Mouse (Mus musculus): ENCODE measurements around the gene 1700013G24Rik.
"Not testable (repeated sequence)": the region's sequence is repeated elsewhere in the genome, so short reads cannot be mapped to it uniquely, and the experiment has no call there.

1700013G24Rik gene

DNA sequence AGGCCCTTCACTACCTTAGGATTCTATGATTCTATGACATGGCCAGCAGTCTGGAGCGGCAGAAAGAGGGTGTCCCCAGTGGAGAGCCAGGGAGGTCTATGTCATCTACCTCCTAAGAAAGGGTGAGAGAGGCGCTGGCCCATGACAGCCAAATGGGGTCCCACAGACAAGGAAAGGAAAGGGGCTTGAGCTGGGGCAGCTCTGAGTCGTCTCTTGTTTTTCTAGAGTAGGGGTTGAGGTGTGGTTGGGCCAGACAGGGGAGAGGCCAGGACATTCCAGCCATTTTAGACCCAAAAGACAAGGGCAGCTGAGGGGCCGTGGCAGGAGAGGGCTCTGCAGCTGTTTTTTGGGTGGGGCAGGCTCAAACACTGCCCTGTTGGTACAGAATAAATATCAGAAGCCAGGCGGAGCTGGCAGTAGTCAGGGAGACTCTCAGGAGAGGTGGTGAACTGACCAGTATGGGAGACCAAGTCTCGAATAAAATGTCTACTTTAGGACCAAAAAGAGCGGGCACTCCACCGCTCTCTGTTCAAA is at the start of gene 1700013G24Rik:
TSS of gene 1700013G24Rik (plus strand) at position 51 of the 534 bp plus-strand sequence.
- no peak for DNase-seq

DNA sequence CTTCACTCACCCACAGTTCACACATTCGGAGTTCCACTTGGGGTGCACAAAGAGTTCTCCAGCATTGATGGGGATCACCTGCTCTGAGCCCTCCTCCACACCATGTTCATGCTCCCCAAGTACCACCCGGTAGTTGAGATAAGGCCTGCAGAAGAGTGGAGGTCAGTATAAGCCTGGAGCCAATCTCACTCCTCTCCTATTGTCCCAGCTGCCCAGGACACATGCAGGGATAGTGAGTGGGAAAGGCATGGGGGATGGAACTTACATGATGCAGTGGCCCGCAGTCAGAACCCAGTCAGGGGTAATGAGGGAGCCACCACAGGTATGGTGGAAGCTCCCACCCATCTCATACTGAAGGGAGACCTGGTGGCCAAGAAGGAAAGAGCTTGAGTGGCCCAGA is 47.5 kb upstream of the 1700013G24Rik start:
- DNase-seq, result no peak

DNA sequence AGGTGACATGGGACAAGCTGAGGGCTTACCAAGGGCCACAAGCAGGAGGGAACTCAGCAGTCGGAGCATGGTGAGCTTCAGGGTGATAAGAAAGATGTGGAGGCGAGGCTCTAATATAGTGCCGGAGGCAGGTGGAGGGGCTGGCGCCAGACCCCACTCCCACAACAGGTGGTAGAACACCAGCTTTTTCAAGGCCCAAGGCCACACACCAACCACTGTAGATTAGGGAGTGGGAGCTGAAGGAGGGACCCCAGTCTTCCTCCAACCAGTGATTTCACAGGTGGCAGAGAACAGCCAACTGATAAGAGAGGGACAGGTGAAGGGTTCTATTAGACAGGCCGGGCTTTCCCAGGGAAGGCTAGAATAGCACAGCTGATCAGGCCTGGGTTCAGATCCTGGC is 43.4 kb upstream of the 1700013G24Rik start, which contains the start of gene Cela3a:
TSS of gene Cela3a (minus strand) at position 101 of the 400 bp plus-strand sequence.
- DNase-seq, result no peak

DNA sequence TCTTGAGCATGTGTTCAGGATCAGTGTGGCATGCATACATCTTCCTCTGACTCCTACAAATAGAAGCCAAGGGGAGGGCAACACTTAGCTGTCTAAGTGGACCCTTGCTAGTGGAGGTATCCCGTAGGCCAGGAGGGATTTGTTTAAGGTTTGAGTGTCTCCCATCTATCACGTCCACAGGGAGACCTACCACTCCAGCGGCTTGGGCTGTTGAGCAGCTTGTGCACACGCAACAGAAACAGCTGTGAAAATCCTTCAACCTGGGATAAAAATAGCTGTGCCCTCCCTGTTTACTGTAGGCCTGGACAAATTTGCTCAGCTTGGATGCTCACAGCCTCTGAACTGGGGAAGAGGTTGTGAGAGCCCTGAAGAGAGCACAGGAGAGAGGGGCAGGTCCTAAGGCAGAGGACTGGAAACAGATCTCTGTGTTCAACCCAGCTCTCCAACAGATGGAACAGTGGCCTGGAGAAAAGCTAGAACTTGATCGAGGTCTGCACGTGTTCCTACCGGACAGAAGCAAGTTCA is 40.8 kb upstream of the 1700013G24Rik start:
- not testable (repeated sequence) for DNase-seq

DNA sequence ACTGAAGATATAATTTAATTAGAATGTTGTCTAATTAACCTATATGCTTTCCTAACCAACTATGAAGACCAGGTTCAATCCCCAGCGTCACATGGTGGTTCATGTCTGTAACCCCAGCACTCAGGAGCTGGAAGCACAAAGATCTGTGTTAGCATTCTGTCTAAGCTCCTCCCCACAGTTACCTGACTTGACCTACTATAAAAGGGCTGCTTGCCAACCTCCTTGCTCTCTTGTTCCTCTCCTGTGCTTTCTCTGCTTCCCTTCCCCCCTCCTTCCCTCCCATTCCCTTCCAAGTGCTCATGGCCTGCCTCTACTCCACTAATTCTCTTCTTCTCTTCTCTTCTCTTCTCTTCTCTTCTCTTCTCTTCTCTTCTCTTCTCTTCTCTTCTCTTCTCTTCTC is 38.1 kb upstream of the 1700013G24Rik start:
- no peak for DNase-seq

DNA sequence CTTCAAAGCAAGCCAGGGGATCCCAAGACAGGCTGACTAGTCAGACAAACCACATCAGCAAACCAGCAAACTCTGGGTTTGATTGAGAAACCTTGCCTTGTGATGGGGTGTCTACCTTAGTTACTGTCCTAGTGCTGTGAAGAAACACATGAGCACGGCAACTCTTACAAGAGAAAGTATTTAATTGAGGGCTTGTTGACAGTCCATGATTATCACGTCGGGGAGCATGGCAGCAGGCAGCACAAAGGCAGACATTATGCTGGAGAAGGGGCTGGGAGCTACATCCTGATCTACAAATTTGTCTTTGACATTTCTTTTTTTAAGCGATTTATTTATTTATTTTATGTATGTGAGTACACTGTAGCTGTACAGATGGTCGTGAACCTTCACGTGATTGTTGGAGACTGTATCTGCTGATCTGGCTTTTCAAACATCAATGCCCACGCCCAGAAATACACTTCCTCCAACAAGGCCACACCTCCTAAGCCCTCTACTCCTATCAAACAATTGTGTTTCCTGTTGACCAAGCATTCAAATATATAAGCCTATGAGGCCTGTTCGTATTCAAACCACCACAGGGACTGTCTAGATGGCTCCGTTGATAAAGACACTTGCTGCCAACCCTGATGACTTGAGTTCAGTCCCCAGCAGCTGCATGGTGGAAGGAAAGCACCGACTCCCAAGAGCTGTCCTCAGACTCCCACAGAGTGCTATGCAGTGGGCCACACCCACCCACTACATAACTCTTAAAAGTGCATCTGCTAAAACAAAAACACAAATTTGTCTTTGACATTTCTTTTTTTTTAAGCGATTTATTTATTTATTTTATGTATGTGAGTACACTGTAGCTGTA is 35.1 kb upstream of the 1700013G24Rik start:
- no peak for DNase-seq

DNA sequence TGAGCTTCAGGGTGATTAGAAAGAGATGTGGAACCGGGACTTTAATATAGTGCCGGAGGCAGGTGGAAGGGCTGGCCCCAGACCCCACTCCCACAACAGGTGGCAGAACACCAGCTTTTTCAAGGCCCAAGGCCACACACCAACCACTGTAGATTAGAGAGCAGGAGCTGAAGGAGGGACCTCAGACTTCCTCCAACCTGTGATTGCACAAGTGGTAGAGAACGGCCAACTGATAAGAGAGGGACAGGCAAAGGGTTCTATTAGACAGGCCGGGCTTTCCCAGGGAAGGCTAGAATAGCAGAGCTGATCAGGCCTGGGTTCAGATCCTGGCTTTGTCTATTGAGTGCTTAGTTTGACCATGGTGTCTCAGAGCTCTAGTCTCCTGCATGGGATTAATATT is 22.6 kb upstream of the 1700013G24Rik start, which contains the start of gene Cela3b:
TSS of gene Cela3b (minus strand) at position 39 of the 400 bp plus-strand sequence.
- DNase-seq, result no peak

DNA sequence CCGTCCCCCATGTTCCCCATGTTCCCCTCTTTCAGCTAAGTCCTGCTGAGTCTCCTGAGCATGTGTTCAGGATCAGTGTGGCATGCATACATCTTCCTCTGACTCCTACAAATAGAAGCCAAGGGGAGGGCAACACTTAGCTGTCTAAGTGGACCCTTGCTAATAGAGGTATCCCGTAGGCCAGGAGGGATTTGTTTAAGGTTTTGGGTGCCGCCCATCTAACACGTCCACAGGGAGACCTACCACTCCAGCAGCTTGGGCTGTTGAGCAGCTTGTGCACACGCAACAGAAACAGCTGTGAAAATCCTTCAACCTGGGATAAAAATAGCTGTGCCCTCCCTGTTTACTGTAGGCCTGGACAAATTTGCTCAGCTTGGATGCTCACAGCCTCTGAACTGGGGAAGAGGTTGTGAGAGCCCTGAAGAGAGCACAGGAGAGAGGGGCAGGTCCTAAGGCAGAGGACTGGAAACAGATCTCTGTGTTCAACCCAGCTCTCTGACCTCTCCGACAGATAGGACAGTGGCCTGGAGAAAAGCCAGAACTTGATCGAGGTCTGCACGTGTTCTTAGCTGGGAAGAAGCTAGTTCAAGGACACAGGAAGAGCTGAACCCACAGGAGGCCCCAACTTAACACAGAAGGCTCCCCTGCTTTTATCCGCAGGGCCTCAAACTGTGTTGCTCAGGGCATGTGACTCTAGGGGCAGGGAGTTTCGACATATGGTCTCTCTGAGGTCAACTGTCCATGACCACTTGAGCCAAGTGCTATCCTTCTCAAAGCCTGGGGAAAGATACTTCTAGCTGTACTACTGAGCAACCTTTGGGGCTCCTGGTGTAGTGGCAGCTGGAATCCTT is 20.2 kb upstream of the 1700013G24Rik start:
- DNase-seq, result not testable (repeated sequence)

DNA sequence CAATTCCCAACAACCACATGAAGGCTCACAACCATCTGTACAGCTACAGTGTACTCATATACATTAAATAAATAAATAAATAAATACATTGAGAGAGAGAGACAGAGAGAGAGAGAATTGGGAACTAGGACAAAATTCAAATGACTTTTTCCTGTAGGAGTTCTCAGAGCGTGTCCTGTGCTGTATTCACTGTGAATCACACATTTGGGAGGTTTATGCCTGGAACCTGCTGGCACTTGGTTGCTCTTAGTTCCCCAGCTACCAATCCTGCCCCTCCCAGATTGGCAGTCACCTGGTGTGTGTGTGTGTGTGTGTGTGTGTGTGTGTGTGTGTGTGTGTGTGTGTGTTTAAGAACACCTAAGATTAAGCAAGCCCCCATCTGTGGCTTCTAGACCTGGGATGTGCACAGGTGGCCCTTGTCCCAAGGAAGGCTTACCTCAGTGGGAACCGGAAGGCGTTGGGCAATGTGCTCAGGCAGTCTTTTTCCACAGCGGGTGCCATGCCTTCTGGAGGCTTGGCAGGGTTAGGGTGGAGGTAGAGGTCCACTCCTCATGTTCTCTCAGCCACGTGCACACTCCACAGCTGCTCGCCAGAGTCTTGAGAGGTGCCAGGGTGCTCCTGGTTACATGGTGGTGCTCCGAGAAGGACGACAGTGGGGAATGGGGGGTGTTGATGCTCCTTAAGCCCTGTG is 16.0 kb upstream of the 1700013G24Rik start:
- no peak for DNase-seq

DNA sequence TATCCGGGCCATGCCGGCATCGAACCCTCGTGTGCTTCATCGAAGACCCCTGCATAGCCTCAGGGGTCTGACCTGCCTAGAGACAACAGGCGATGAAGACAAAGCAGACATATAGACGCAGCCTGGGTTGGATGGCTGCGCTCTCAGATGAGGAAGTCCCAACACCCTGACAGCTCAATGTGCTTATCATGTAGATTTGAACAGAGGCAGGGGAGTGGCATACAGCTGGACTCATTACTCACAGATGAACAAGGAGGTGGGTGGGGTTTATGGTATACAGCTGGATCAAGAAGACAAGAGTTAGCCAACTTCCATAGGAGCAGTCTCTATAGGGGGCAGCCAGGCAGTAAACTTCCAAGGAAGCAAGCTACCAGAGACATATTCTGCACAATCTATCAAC is 14.2 kb upstream of the 1700013G24Rik start:
- DNase-seq, result no peak

DNA sequence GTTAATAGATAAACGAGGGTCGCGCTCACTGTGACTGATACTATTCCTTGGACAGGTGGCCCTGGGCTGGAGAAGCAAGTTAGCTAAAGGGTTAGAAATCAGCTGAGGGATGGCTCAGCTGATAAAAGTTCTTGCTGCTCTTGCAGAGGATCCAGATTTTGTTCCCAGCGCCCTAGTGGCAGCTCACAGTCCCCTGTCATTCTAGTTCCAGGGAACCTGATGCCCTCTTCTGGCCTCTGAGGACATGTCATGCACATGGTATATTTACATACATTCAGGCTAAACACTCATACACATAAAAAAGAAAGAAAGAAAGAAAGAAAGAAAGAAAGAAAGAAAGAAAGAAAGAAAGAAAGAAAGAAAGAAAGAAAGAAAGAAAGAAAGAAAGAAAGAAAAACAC is 11.8 kb upstream of the 1700013G24Rik start:
- no peak for DNase-seq

DNA sequence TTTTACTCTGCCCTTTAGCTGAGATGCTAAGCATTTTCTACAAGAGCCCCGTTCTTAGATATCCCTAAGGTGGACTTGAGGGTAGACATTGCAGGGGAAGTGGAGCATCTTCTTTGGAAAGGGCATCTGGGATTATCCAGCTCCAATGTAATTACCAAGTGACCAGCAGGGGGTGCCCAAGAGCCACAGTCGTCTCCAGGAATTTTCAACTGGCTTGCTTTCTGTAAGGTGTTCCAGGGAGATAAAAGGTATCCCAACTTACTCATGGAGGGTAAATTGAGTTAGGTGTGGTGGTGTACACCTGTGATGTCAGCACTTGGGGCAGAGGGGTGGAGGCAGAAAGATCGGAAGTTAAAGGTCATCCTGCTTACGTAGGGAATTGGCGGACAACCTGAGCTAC is 9.5 kb upstream of the 1700013G24Rik start:
- peak; percentile 76 for DNase-seq

DNA sequence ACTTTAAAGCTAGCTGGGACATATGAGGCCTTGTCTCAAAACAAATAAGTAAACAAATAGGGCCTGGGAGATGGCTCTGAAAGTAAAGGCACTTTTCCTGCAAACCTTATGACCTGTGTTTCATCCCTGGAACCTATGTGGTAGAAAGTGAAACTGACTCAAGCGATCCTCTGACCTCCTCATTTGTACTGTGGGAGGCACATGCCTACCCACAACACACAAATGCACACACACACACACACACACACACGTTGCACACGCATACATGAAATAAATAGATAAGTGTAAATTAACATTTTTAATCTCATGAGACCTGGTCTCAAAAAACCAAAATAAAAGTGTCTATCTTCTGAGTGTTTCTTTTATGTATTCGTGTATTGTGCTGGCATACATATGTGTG is 7.2 kb upstream of the 1700013G24Rik start:
- no peak for DNase-seq

DNA sequence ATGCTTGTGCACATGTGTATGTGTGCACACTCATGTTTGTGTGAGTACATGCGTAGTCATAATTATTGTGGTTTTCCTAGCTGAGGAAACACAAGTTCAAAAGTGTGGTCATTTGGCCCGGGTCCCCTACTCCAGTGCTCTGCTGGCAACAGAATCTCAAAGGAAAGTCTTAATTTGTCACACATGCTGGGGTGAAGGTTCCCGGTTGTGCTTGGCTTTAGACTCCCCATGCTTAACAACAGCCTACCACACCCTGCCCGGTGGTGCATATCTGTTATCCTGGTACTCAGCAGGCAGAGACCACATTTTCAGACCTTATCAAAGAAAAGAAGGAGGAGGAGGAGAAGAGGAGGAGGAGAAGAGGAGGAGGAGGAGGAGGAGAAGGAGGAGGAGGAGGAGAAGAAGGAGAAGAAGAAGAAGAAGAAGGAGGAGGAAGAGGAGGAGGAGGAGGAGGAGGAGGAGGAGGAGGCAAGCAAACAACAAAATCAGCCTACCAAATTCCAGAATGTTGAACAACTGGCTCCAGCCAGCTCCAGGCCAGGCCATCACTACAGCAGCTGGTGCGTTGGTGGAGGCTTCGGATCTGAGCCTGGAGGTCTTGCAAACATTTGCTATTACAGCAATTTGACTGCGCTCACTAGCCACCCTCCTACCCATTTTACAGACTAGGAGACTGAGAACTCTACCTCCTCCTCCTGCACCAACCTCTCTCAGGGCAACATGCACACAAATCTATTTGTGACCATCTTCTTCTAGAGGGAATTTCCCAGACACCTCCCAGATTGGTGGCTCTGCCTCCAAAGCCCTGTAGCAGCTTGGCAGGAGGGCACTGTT is 5.5 kb upstream of the 1700013G24Rik start:
- no peak for DNase-seq

DNA sequence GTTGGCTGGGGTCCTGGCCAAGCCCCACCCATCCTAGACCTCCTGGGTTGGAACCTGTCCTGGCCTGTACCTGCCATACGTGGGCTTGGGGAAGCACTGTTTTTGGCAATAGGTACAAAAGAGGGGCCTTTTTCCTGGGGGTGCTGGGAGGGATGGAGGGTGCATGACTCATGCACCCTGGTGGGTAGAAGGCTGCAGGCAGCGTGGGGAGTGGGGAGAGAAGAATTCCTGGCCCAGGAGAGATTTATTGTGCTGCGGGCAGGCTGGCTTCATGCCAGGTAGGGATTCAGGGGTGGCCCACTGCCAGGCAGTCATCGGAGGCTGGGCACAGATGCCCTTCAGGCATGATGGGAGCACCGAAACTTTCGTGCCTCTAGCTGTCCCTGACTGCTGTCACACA is 4.9 kb upstream of the 1700013G24Rik start:
- DNase-seq, result no peak

DNA sequence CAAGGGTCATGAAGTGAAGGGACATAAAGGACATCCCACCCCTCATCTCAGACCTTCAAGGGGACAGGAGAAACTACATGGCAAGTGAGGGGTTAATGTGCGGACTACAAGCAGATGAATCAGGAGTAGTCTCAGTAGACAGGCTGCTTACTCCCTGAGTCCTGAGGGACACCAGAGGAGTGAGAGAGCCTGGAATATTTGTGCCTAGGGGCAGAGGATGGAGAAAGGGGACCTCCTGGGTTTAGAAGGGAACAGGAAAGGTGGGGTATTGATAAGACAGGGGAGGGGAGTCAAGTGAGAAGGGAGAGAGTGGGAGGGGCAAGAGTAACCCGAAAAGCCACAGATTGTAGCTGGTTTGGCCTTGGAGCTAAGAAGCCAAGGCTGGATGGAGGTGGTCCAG is 4.4 kb upstream of the 1700013G24Rik start:
- no peak for DNase-seq

DNA sequence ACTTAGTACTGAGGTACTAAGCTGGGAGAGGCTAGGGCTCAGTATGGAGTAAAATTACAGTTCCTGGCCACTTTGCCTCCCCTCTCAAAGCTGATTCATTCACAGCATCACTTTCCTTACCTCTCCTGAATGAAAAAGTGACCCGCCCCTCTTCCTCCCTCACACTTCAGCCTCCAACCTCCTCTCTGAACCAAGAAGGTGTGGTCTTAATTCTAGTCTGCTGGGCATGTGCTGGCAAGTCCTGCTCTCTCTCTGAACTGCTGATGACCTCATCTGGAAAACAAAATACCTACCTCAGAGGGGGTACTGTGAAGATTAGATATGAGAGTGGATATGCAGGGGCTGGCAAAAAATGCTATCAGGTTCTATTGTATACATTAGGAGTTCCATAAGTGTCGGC is 4.0 kb upstream of the 1700013G24Rik start:
- DNase-seq, result no peak

DNA sequence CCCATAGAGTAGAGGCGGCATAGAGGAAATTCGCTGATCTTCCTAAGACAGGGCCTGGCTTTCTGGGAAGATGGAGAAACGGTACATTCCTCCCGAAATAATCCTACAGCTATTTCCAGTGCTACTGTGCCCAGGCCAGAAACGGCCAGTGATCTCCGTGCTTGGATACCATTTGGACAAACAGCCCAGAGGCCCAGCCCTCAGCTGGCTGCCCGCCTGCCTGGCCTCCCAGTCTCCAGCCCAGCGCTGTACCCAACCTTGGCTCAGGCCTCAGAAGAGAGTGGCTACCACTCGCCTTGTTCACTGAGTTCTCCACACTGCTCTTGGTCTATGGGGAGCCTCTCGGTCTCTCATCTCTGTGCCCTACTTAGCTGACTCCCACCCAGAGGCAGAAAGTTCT is 3.4 kb upstream of the 1700013G24Rik start:
- no peak for DNase-seq

DNA sequence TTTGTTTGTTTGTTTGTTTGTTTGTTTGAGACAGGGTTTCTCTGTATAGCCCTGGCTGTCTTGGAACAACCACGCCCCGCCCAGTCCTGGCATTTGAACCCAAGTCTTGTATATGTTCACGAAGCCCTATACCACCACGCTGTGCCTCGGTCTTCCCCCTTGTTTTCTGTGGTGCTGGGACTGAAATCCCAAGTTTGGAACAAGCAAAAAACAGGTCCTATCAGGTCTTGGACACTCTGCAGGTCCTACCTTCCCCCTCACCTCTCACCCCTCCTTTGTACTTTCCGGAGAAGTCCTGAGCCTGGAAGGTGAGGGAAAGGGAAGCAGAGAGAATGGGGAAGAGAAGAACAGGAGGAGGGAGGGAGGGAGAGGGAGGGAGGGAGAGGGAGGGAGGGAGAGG is 894 bp upstream of the 1700013G24Rik start:
- DNase-seq, result no peak

DNA sequence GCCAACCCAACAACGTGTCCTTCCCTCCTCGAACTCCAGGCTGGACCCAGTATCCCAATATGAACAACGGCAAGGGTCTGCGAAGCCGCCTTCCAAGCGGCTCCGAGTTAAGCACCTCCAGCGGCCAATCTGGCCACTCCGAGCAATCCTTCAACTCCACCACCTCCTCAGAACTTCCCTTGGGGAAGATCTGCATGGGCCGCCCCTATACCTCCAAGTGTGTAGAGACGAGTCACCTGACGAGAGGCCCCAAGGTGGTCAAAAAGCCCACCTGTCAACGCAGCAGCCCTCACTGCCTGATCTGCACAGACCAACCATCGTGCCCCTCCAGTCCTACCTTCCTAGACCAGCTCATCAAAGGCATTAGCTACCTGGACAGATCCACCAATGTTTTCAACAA is 1.5 kb downstream of the 1700013G24Rik start:
- DNase-seq, result no peak

DNA sequence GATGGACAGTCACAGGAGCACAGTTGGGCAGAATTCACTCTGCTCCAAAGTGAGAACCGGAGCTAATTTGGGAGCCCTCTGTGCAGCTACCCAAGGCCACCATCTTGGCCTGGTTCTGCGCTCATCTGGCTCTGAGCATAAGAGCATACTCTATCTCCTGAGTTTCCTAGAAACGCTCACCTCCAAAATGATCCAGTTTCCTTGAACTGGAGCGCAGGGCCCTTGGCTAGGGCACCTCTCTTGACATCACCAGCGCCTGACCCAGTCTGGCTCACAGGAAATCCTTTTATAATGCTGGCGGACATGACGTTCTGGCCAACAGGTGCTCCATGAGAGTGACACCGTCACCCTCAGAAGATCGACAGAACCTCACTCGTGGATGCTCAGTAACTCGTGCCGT is 3.5 kb downstream of the 1700013G24Rik start:
- DNase-seq, result no peak

DNA sequence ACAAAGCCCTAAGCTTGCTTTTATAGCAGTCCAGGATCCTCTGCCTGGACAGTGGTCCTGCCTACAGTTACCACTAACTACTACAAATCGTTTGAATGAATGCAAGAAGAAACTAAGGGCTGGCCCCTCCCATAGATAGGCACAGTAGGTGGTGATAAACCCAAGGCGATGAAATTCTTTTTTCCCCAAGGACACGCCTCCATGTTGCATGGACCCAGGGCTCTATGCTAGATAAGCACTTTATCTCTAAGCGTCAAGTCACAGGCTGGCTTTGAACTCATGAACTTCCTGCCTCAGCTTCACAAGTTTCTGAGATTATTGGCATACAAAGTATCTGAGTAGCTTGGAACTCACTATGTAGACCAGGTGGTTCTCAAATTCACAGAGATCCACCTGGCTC is 4.2 kb downstream of the 1700013G24Rik start:
- DNase-seq, result no peak

Data from embryo, embryonic 11 days (tissue).